Mouse (Mus musculus) hindbrain, embryonic 14.5 days (tissue): Measurements from ENCODE around the gene Tmem246. TPM values are rescaled to one million over a fixed set of nuclear protein-coding genes. Genes with fewer than 3 reads are reported as not detected.

Experiments
- ATAC-seq: fragments of 200-750 bp; cut with Nextera tagmentation; 2 replicates; pipeline ENCODE4 v1.8.0; 2017; ENCODE audit warnings: moderate number of reproducible peaks, mild to moderate bottlenecking, moderate TSS enrichment, moderate library complexity; ENCODE audit not compliant: low FRiP score
- DNase-seq: peaks from one replicate; pipeline ENCODE4 v3.0.0-alpha.2; 2015; ENCODE audit warnings: low spot score
- H3K27ac ChIP-seq: fragments of 300-500 bp; sonication (generic); 2 replicates; pipeline ENCODE4 v1.5.1; 2014; ENCODE audit warnings: mild to moderate bottlenecking, moderate library complexity
- H3K27me3 ChIP-seq: fragments of 300-500 bp; sonication (generic); 2 replicates; pipeline ENCODE4 v1.6.1; 2014; ENCODE audit warnings: mild to moderate bottlenecking, low read length, mixed read lengths; ENCODE audit not compliant: control insufficient read depth, insufficient read depth
- H3K36me3 ChIP-seq: fragments of 300-500 bp; sonication (generic); replicated peaks from 2 replicates; pipeline ENCODE4 v1.6.1; 2014; ENCODE audit not compliant: control insufficient read depth, insufficient read depth
- H3K4me1 ChIP-seq: fragments of 300-500 bp; sonication (generic); replicated peaks from 2 replicates; pipeline ENCODE4 v1.6.1; 2014; ENCODE audit warnings: antibody characterized with exemption, low read length, mixed read lengths; ENCODE audit not compliant: control insufficient read depth, insufficient read depth
- H3K4me2 ChIP-seq: fragments of 300-500 bp; sonication (generic); replicated peaks from 2 replicates; pipeline ENCODE4 v1.6.1; 2014; ENCODE audit warnings: mild to moderate bottlenecking, moderate library complexity
- H3K4me3 ChIP-seq: fragments of 300-500 bp; sonication (generic); replicated peaks from 2 replicates; pipeline ENCODE4 v1.5.1; 2014; ENCODE audit warnings: mild to moderate bottlenecking, low read length
- H3K9ac ChIP-seq: fragments of 300-500 bp; sonication (generic); 2 replicates; pipeline ENCODE4 v1.6.1; 2014
- H3K9me3 ChIP-seq: fragments of 300-500 bp; sonication (generic); 2 replicates; pipeline ENCODE4 v1.6.1; 2016; ENCODE audit warnings: low read length; ENCODE audit not compliant: control insufficient read depth
- WGBS: fragments of 180-500 bp; shearing (Covaris S2); extraction: QIAGEN DNeasy Blood & Tissue Kit; methylation state at CpG from one replicate; pipeline ENCODE4 v1.1.7; 2014; 5-methylcytosine and 5-hydroxymethylcytosine counted together
- polyA plus RNA-seq: library from polyadenylated mRNA; unstranded; fragments of >200 nt; fragmentation: Nextera tagmentation; extraction: Ambion mirVana; gene quantifications from 2 replicates; pipeline ENCODE4 v1.2.1, GENCODE M21; 2014

Gene Tmem246
- polyA plus RNA-seq, 1 experiment from 2014 or later = 116 TPM

DNA sequence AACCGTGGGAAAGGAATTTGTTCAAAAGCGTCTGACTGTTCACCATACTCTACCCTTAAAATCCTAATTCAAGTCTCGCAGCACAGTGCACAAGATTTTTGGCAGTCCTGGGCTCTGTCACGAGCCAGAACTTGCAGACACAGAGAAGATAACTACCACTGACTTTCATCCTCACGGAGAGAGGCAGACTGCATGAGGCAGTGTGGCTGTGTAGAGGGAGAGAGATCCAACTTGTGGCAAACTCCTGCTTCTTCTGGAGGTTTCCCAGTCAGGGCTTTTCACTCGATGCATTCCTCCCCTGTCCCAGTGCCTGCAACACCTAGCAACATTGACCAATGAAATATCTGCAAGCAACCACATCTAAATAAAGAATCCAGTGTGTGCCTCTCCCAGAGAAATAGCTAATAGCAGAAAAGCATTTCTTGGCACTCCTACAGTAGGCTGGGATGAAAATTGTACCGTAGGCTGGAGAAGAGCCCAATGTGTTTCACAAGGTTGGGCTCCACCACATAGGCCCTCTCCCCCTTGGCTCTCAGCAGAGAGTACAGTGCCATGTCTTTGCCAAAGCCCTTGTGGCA, 12.1 kb downstream of the Tmem246 start:
- ATAC-seq (peak; percentile 44; the same call in 1 of the 2 replicates), DNase-seq (no peak)
- no peaks in the 10 kb centered on the region for H3K4me1 ChIP-seq
- 86% methylated on average over 7 of the region's 7 CpGs for WGBS
- H3K9me3 ChIP-seq = no peaks in the 10 kb centered on the region
- H3K36me3 ChIP-seq = peaks cover 31% of the 10 kb centered on the region
- H3K4me3 ChIP-seq = no peak overlapping the region
- H3K27ac ChIP-seq = no peak overlapping the region
- no peaks in the 10 kb centered on the region for H3K27me3 ChIP-seq
- no peak overlapping the region for H3K9ac ChIP-seq
- H3K4me2 ChIP-seq = no peak overlapping the region

DNA sequence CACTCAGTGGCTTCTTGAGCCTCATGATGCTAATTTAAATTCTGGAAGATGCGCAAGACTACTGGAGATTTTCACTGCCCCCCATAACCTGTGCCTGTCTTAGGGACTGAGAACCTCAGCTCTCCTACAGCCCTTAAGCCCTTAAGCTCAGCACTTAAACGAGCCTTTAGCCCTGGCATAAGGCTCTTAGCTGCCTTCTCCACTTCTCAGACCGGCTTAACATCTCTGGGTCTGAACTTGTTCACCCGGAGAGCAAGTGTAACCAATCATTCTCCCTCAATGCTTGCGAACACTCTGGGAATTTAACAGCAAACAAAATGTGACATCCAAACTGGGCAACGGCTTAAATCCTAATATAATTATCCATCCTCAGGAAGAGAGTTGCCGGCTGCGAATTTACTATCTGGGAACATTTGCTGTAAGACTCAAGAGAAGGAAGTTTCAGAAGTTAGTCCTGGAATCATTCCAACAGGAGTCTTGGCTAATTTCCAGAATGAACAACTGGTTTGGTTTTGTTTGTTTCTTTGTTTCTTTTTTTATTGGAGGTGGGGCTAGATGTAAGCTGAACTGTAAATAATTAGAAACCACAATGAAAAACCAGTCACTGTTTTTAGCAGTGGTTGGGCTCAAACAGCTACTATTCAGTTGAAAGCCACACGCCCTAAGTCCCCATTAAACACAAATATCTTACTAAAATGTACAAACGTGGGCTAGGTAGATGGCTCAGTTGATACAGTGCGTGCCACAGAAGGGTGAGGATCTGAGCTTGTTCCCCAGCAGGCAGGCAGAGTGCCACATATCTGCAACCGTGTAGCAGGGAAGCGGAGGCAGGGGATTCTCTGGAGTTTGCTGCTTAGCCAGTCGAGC, 13.5 kb downstream of the Tmem246 start:
- H3K4me2 ChIP-seq = no peak overlapping the region
- no peaks in the 10 kb centered on the region for H3K27me3 ChIP-seq
- H3K4me1 ChIP-seq = no peaks in the 10 kb centered on the region
- peaks cover 31% of the 10 kb centered on the region for H3K36me3 ChIP-seq
- no peak overlapping the region for H3K27ac ChIP-seq
- ATAC-seq (no peak), DNase-seq (peak; percentile 37)
- H3K9ac ChIP-seq = no peak overlapping the region
- no peaks in the 10 kb centered on the region for H3K9me3 ChIP-seq
- H3K4me3 ChIP-seq = no peak overlapping the region
- WGBS = 61% methylated on average over 14 of the region's 14 CpGs

DNA sequence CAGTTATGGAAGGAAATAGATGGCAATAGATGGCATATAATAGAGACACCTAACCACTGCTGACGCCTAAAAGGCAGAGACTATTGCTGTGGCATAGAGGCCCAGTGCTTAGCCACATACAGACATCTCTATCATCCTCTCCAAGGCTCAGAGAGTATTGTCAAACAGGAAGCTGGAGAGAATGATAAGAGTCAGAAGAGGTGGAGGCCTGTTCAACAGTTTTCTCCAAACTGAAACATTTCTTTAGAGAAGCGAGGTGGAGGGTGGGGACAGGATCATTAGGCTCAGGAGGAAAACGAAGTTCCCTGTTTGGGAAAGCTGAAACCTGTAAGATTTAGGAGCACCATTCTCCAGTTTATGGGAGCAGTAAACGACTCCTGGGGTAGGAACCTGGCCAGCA, 16.4 kb downstream of the Tmem246 start:
- H3K27me3 ChIP-seq = no peaks in the 10 kb centered on the region
- no peak overlapping the region for H3K4me3 ChIP-seq
- no peaks in the 10 kb centered on the region for H3K4me1 ChIP-seq
- H3K27ac ChIP-seq = no peak overlapping the region
- ATAC-seq (no peak), DNase-seq (no peak)
- H3K4me2 ChIP-seq = no peak overlapping the region
- H3K36me3 ChIP-seq = peaks cover 24% of the 10 kb centered on the region
- WGBS = 75% methylated on average over 4 of the region's 4 CpGs
- no peak overlapping the region for H3K9ac ChIP-seq
- no peaks in the 10 kb centered on the region for H3K9me3 ChIP-seq

DNA sequence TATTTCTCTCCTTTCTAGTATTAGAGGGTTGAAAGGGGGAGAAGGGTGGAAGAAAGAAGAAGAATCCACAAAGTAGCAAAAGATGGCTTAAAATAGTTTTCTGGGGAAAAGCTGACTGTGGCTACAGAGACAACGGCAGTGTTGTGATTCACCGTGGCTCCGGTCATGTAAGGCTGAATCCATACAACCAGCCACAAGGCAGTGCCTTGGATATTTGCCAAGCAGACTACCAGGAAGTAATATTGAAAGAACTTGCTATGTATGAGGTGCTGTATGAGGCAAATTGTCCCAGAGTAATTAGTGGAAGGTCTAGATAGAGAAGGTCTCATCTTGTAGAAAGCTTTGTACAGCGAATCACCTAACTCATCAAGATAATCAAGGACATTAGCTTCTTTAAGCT, 25.5 kb downstream of the Tmem246 start:
- ATAC-seq = no peak

DNA sequence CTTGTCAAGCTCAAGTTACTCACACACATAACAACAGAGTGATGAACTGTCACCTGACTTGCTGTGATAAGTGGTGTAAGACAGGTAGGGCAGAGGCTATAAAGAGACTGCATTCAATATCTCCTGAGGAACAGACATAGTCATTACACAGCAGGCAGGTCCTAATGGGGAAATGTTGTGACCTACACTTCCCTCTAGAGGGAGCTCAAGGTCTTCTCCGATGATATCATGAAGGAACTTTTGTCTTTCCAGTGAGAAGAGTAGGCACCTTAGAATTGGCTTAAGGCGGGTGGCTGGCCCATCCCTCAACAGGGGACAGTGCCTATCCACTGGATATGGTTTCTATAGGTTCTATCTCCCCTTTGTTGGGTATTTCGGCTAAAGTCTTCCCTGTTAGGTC, 30.1 kb downstream of the Tmem246 start:
- no peak overlapping the region for H3K4me2 ChIP-seq
- no peaks in the 10 kb centered on the region for H3K27me3 ChIP-seq
- H3K4me1 ChIP-seq = no peaks in the 10 kb centered on the region
- no peaks in the 10 kb centered on the region for H3K36me3 ChIP-seq
- ATAC-seq (peak; percentile 77), DNase-seq (peak; percentile 82)
- H3K4me3 ChIP-seq = no peak overlapping the region
- no peak overlapping the region for H3K27ac ChIP-seq
- H3K9me3 ChIP-seq = no peaks in the 10 kb centered on the region
- WGBS = 26% methylated on average over 3 of the region's 3 CpGs
- H3K9ac ChIP-seq = no peak overlapping the region

More for the DNA sequence above, 25.5 kb downstream of the Tmem246 start:
- 83% methylated on average over 4 of the region's 4 CpGs for WGBS
- H3K4me2 ChIP-seq = no peak overlapping the region
- H3K4me1 ChIP-seq = no peaks in the 10 kb centered on the region
- no peak overlapping the region for H3K9ac ChIP-seq
- no peak overlapping the region for H3K4me3 ChIP-seq
- H3K36me3 ChIP-seq = no peaks in the 10 kb centered on the region
- DNase-seq = no peak
- H3K27ac ChIP-seq = no peak overlapping the region
- no peaks in the 10 kb centered on the region for H3K27me3 ChIP-seq
- no peaks in the 10 kb centered on the region for H3K9me3 ChIP-seq

DNA sequence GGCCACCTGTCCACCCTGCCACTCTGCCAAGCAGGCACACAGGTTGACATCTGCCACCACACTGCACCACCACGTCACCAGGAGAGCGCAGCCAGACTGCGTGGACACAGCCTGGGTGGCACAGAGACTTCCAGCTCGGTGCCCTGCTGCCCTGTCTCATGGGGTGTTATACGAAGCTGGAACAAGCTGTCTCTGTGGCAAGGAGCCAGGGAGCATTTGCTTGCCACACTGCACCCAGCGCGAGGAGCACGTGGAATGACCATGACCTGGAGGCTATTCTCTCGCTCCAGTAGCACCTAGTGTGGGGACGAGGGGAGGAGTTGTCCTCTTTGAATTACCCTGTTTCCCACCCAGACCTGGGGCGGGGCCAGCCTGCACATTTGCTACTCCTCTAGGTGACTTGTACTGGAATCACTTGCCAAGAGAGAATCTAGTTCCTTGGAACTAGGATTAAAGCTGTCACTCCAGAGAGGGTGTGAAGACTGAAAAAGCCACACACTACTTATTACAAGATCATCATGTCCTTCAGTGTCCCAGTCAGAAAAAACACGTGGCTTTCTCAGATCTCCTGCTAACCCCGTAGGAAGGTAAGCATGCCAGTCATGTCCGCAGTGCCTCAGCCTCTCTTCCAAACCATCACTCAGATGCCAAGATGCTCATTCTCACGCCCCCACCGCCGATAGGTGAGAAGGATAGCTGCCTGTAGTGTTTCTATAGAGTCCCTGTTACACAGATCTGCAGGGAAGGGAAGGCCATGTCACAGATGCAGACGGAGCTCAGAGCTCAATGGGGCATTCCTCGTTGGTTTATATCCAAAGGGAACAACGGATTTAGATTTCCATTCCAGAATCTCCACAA, 37.5 kb downstream of the Tmem246 start:
- Histone ChIP-seq H3K4me2 (no peak overlapping the region), H3K36me3 (no peaks in the 10 kb centered on the region), H3K27me3 (no peaks in the 10 kb centered on the region), H3K4me1 (no peaks in the 10 kb centered on the region), H3K27ac (no peak overlapping the region), H3K4me3 (no peak overlapping the region), H3K9ac (no peak overlapping the region), H3K9me3 (no peaks in the 10 kb centered on the region)
- no peak for DNase-seq
- peak; percentile 65; the same call in 1 of the 2 replicates for ATAC-seq
- 67% methylated on average over 20 of the region's 20 CpGs for WGBS

DNA sequence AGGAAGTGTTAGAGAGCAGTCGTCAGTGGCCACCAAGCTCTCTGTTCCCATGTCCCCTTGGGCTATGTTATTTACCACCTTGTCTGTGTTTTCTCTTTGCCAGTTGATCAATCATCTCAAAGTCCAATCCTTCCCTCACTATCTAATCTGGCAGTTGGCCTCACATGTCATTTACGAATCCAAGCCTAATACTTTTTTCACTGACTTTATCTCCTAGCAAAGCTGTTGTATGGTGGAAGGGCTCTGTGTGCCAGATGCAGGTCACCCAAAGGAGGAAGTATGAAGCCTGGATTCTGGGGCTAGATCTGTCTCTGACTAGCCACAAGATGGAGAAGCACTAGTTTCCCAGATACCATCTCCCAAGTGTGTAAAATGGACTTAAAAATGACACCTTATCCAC, 39.5 kb downstream of the Tmem246 start:
- H3K36me3 ChIP-seq = no peaks in the 10 kb centered on the region
- H3K4me1 ChIP-seq = no peaks in the 10 kb centered on the region
- no peaks in the 10 kb centered on the region for H3K9me3 ChIP-seq
- no peak overlapping the region for H3K4me2 ChIP-seq
- H3K4me3 ChIP-seq = no peak overlapping the region
- H3K27ac ChIP-seq = no peak overlapping the region
- DNase-seq (no peak), ATAC-seq (no peak)
- 85% methylated on average over 2 of the region's 2 CpGs for WGBS
- no peak overlapping the region for H3K9ac ChIP-seq
- H3K27me3 ChIP-seq = no peaks in the 10 kb centered on the region

DNA sequence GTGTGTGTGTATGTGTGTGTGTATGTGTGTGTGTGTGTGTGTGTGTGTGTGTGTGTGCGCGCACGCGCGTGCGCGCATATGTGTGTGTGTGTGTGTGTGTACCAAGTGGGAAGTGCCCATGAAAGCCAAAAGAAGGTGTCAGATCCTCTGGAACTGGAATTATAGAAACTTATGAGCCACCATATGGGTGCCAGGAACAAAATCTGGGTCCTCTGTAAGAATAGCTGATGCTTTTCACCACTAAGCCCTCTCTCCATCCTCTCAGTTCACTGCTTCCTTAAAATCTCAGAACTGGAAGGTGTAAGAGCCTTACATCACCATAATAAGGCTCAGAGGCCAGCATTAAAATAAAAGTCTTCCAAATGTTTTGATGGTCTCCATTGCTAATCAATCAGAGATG, 40.3 kb downstream of the Tmem246 start:
- ATAC-seq (no peak), DNase-seq (no peak)
- WGBS = 93% methylated on average over 7 of the region's 7 CpGs
- Histone ChIP-seq H3K4me3 (no peak overlapping the region), H3K27ac (no peak overlapping the region), H3K4me1 (no peaks in the 10 kb centered on the region), H3K9me3 (no peaks in the 10 kb centered on the region), H3K36me3 (no peaks in the 10 kb centered on the region), H3K9ac (no peak overlapping the region), H3K4me2 (no peak overlapping the region), H3K27me3 (no peaks in the 10 kb centered on the region)

DNA sequence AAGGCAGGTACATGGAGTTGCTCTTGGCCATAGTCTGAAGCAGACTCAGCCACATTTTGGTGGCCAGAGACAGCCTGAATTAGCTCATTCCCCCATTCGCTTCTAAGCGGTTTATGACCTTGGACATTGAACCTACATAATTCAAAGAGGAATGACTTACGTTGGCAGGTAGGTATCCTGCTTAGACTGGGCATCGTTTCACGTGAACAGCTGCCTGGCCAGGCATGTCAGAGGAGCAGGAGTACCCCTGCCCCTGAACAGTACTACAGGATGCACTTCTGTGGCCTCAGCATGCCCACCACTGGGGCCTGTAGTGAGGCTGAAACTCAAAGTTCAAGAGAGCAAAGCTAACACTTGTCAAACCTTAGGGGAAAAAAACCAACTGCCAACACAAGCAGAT, 44.3 kb downstream of the Tmem246 start:
- no peak overlapping the region for H3K9ac ChIP-seq
- H3K4me3 ChIP-seq = no peak overlapping the region
- no peaks in the 10 kb centered on the region for H3K27me3 ChIP-seq
- DNase-seq (no peak), ATAC-seq (no peak)
- H3K4me1 ChIP-seq = no peaks in the 10 kb centered on the region
- no peaks in the 10 kb centered on the region for H3K36me3 ChIP-seq
- 88% methylated on average over 5 of the region's 5 CpGs for WGBS
- H3K9me3 ChIP-seq = no peaks in the 10 kb centered on the region
- H3K27ac ChIP-seq = no peak overlapping the region
- H3K4me2 ChIP-seq = no peak overlapping the region
